Mouse (Mus musculus) macrophage (primary cell): ENCODE measurements at regions not wholly inside any gene's neighbourhood (a gene's known extent, or its start where the extent isn't known, plus 50 kb on each side); places are given as distances from the start of the nearest gene placed in this dataset.

Experiments used
- H3K27ac ChIP-seq: fragments of 350-480 bp; formaldehyde crosslinking; 2 replicates; pipeline ENCODE4 v1.9.0; 2021
- H3K36me3 ChIP-seq: fragments of 350-480 bp; formaldehyde crosslinking; 2 replicates; pipeline ENCODE4 v1.9.0; 2021; ENCODE audit errors: inconsistent target
- H3K4me3 ChIP-seq: fragments of 350-480 bp; formaldehyde crosslinking; 2 replicates; pipeline ENCODE4 v1.9.0; 2021; ENCODE audit errors: inconsistent target
- H3K79me2 ChIP-seq: fragments of 350-480 bp; formaldehyde crosslinking; 2 replicates; pipeline ENCODE4 v1.9.0; 2021; ENCODE audit errors: inconsistent target
- WGBS: methylation state at CpG from one replicate; pipeline ENCODE4 v1.1.7; 2026; ENCODE audit warnings: inconsistent platforms; ENCODE audit not compliant: missing documents; 5-methylcytosine and 5-hydroxymethylcytosine counted together

- Histone ChIP-seq H3K79me2 (no peaks in the 10 kb centered on the region), H3K4me3 (no peak overlapping the region), H3K27ac (no peak overlapping the region), H3K36me3 (no peaks in the 10 kb centered on the region)
- 92% methylated on average over 3 of the region's 3 CpGs for WGBS
Measured at GRCm38 (mm10) chr13:46088237-46088636, 123.4 kb upstream of the Atxn1 start.

GRCm38 (mm10) chr13:46087663-46088062, 122.9 kb upstream of the Atxn1 start:
- Histone ChIP-seq H3K36me3 (no peaks in the 10 kb centered on the region), H3K27ac (no peak overlapping the region), H3K79me2 (no peaks in the 10 kb centered on the region), H3K4me3 (no peak overlapping the region)
- 91% methylated on average over 4 of the region's 4 CpGs for WGBS

- H3K4me3 ChIP-seq = no peak overlapping the region
- no peaks in the 10 kb centered on the region for H3K79me2 ChIP-seq
- WGBS = 83% methylated on average over 6 of the region's 6 CpGs
- no peak overlapping the region for H3K27ac ChIP-seq
- no peaks in the 10 kb centered on the region for H3K36me3 ChIP-seq
Measured at GRCm38 (mm10) chr13:46076879-46077278, 112.1 kb upstream of the Atxn1 start.

GRCm38 (mm10) chr13:46071670-46072069, 106.9 kb upstream of the Atxn1 start:
- no peaks in the 10 kb centered on the region for H3K79me2 ChIP-seq
- no peak overlapping the region for H3K27ac ChIP-seq
- no peaks in the 10 kb centered on the region for H3K36me3 ChIP-seq
- no peak overlapping the region for H3K4me3 ChIP-seq
- WGBS = 98% methylated on average over 4 of the region's 4 CpGs

- Histone ChIP-seq H3K79me2 (no peaks in the 10 kb centered on the region), H3K27ac (no peak overlapping the region), H3K4me3 (no peak overlapping the region), H3K36me3 (no peaks in the 10 kb centered on the region)
- 86% methylated on average over 3 of the region's 3 CpGs for WGBS
Measured at GRCm38 (mm10) chr13:46069571-46069970, 104.8 kb upstream of the Atxn1 start.

GRCm38 (mm10) chr13:46062758-46063157, 98.0 kb upstream of the Atxn1 start:
- Histone ChIP-seq H3K4me3 (no peak overlapping the region), H3K79me2 (no peaks in the 10 kb centered on the region), H3K36me3 (no peaks in the 10 kb centered on the region), H3K27ac (no peak overlapping the region)
- WGBS = 24% methylated on average over 7 of the region's 7 CpGs

- no peaks in the 10 kb centered on the region for H3K79me2 ChIP-seq
- H3K27ac ChIP-seq = no peak overlapping the region
- WGBS = 94% methylated on average over 12 of the region's 14 CpGs
- no peak overlapping the region for H3K4me3 ChIP-seq
- no peaks in the 10 kb centered on the region for H3K36me3 ChIP-seq
Measured at GRCm38 (mm10) chr13:46059870-46060269, 95.1 kb upstream of the Atxn1 start.

GRCm38 (mm10) chr13:46058862-46059261, 94.1 kb upstream of the Atxn1 start:
- Histone ChIP-seq H3K79me2 (no peaks in the 10 kb centered on the region), H3K27ac (no peak overlapping the region), H3K36me3 (no peaks in the 10 kb centered on the region), H3K4me3 (no peak overlapping the region)
- WGBS = 5% methylated on average over 7 of the region's 7 CpGs

- H3K4me3 ChIP-seq = no peak overlapping the region
- WGBS = 71% methylated on average over 3 of the region's 3 CpGs
Measured at GRCm38 (mm10) chr13:46058341-46058740, 93.5 kb upstream of the Atxn1 start.

GRCm38 (mm10) chr13:46055410-46055809, 90.6 kb upstream of the Atxn1 start:
- H3K27ac ChIP-seq = no peak overlapping the region
- H3K79me2 ChIP-seq = no peaks in the 10 kb centered on the region
- no peak overlapping the region for H3K4me3 ChIP-seq
- H3K36me3 ChIP-seq = no peaks in the 10 kb centered on the region
- 95% methylated on average over 3 of the region's 3 CpGs for WGBS

More at GRCm38 (mm10) chr13:46058341-46058740, 93.5 kb upstream of the Atxn1 start:
- Histone ChIP-seq H3K36me3 (no peaks in the 10 kb centered on the region), H3K27ac (no peak overlapping the region), H3K79me2 (no peaks in the 10 kb centered on the region)

GRCm38 (mm10) chr13:46043568-46043967, 78.8 kb upstream of the Atxn1 start:
- Histone ChIP-seq H3K4me3 (peak overlapping the region; percentile 14; the same call in 1 of the 2 replicates), H3K36me3 (no peaks in the 10 kb centered on the region), H3K79me2 (no peaks in the 10 kb centered on the region), H3K27ac (no peak overlapping the region)
- 71% methylated on average over 11 of the region's 12 CpGs for WGBS

GRCm38 (mm10) chr13:46043016-46043415, 78.2 kb upstream of the Atxn1 start:
- H3K27ac ChIP-seq = no peak overlapping the region

GRCm38 (mm10) chr13:46042224-46042623, 77.4 kb upstream of the Atxn1 start:
- Histone ChIP-seq H3K4me3 (no peak overlapping the region), H3K79me2 (no peaks in the 10 kb centered on the region), H3K27ac (no peak overlapping the region), H3K36me3 (no peaks in the 10 kb centered on the region)
- WGBS = 69% methylated on average over 8 of the region's 8 CpGs

More at GRCm38 (mm10) chr13:46043016-46043415, 78.2 kb upstream of the Atxn1 start:
- Histone ChIP-seq H3K79me2 (no peaks in the 10 kb centered on the region), H3K4me3 (peak overlapping the region; percentile 14; the same call in 1 of the 2 replicates), H3K36me3 (no peaks in the 10 kb centered on the region)
- WGBS = 2% methylated on average over 10 of the region's 10 CpGs

GRCm38 (mm10) chr13:46041475-46041874, 76.7 kb upstream of the Atxn1 start:
- Histone ChIP-seq H3K79me2 (no peaks in the 10 kb centered on the region), H3K36me3 (no peaks in the 10 kb centered on the region), H3K4me3 (no peak overlapping the region), H3K27ac (no peak overlapping the region)
- 92% methylated on average over 4 of the region's 4 CpGs for WGBS

- 91% methylated on average over 5 of the region's 5 CpGs for WGBS
- H3K4me3 ChIP-seq = no peak overlapping the region
Measured at GRCm38 (mm10) chr13:46040062-46040461, 75.3 kb upstream of the Atxn1 start.

More at GRCm38 (mm10) chr13:46040062-46040461, 75.3 kb upstream of the Atxn1 start:
- Histone ChIP-seq H3K36me3 (no peaks in the 10 kb centered on the region), H3K27ac (no peak overlapping the region), H3K79me2 (no peaks in the 10 kb centered on the region)
